Mouse (Mus musculus) liver (tissue): ENCODE measurements at regions not wholly inside any gene's neighbourhood (a gene's known extent, or its start where the extent isn't known, plus 50 kb on each side); places are given as distances from the start of the nearest gene placed in this dataset.

ENCODE experiments used
- DNase-seq: peaks from one replicate; pipeline ENCODE4 v3.0.0-alpha.2; 2020; ENCODE audit warnings: mixed read lengths

DNA sequence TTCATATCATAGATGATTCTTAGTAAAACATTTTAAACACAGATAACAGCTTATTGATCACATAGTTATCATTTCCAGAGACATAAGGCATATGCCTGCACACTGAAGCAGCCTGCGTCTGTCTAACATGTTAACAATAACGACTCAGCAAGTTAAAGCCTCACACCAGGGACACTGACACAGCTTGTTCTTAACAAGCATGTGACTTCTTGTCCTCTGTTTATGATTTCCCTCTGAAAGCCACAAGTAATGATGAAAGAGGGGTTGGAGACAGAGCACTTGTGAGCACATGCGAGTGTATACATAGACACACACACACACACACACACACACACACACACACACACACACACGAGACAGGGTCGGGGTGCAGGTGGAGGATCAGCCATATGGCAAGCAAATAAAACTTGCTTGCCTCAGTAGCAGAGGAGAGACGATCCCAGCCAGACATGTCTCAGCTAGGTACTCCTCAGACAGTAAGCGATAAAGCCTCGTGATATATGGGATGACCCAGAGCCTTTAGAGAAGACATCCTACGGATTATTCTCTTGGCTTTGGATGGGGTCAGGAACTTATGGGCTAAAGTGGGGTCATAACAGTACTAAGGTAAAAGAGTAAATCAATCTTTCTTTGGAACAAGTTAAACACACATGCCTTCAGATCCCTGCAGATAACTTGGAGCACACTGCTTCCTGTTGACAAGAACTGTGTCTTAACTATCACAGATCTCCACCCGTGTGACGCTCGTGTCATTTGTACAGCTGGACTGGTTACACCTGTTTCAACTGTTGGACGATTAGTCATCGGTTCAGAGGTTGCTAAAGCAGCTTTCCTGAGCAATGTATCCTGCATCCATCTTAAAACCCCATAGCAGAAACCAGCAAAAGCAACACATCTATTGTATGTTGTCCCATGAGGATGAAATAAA is 51.4 kb upstream of the Ralgps2 start:
- DNase-seq: peak; percentile 58

- no peak for DNase-seq
Measured at GRCm38 (mm10) chr1:156990112-156990511, 50.7 kb upstream of the Ralgps2 start.

GRCm38 (mm10) chr1:156989149-156989785 is 49.8 kb upstream of the Ralgps2 start:
- no peak for DNase-seq
